Mouse (Mus musculus) neural tube, embryonic 14.5 days (tissue): Measurements from ENCODE around the gene Trib2. TPM values are rescaled to one million over a fixed set of nuclear protein-coding genes. Genes with fewer than 3 reads are reported as not detected.

Experiments used
- ATAC-seq: fragments of 200-750 bp; cut with Nextera tagmentation; 2 replicates; pipeline ENCODE4 v1.8.0; 2017; ENCODE audit warnings: low read depth, mild to moderate bottlenecking, moderate TSS enrichment, moderate library complexity
- H3K27ac ChIP-seq: fragments of 300-500 bp; sonication (generic); 2 replicates; pipeline ENCODE4 v1.5.1; 2014; ENCODE audit warnings: low read depth, mild to moderate bottlenecking, control low read depth, low read length, moderate library complexity, mixed read lengths
- H3K27me3 ChIP-seq: fragments of 300-500 bp; sonication (generic); 2 replicates; pipeline ENCODE4 v1.6.1; 2014; ENCODE audit warnings: low read length; ENCODE audit not compliant: control insufficient read depth, insufficient read depth
- H3K36me3 ChIP-seq: fragments of 300-500 bp; sonication (generic); 2 replicates; pipeline ENCODE4 v1.6.1; 2014; ENCODE audit warnings: low read length, mixed read lengths; ENCODE audit not compliant: control insufficient read depth, insufficient read depth
- H3K4me1 ChIP-seq: fragments of 300-500 bp; sonication (generic); 2 replicates; pipeline ENCODE4 v1.6.1; 2014; ENCODE audit warnings: low read length; ENCODE audit not compliant: control insufficient read depth, insufficient read depth
- H3K4me2 ChIP-seq: fragments of 300-500 bp; sonication (generic); 2 replicates; pipeline ENCODE4 v1.6.1; 2014; ENCODE audit warnings: mild to moderate bottlenecking, low read depth, low read length, control low read depth
- H3K4me3 ChIP-seq: fragments of 300-500 bp; sonication (generic); 2 replicates; pipeline ENCODE4 v1.5.1; 2014; ENCODE audit warnings: low read depth, low read length, control low read depth, mixed read lengths
- H3K9ac ChIP-seq: fragments of 300-500 bp; sonication (generic); replicated peaks from 2 replicates; pipeline ENCODE4 v1.6.1; 2014; ENCODE audit warnings: low read depth, mild to moderate bottlenecking, control low read depth, low read length, mixed read lengths
- H3K9me3 ChIP-seq: fragments of 300-500 bp; sonication (generic); 2 replicates; pipeline ENCODE4 v1.6.1; 2016; ENCODE audit warnings: low read length; ENCODE audit not compliant: control insufficient read depth
- WGBS: fragments of 180-500 bp; shearing (Covaris S2); extraction: QIAGEN DNeasy Blood & Tissue Kit; methylation state at CpG from one replicate; pipeline ENCODE4 v1.1.7; 2014; 5-methylcytosine and 5-hydroxymethylcytosine counted together
- polyA plus RNA-seq: library from polyadenylated mRNA; unstranded; fragments of >200 nt; fragmentation: Nextera tagmentation; extraction: Ambion mirVana; gene quantifications from 2 replicates; pipeline ENCODE4 v1.2.1, GENCODE M21; 2014

Trib2 gene
- polyA plus RNA-seq, 1 experiment from 2014 or later, result 145 TPM

DNA sequence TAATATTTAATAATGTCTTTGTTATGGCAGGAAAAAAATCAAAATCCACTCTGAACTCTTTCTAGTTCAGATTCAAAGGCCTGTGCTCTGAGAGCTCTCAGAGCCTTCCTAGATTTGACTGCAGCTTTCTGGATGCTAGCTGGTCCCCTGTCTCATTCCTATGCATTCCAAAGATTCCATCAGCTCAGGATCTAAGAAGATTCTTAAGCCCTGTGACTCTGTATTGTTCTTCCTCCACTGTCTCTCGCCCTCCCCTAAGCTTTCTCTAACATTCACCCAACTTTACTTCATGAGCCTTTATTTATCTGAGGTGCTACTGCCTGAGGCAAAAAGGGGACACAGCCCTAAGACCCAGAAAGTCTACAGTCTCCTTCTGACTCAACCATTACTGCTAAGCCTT lies 51.5 kb downstream of the Trib2 start:
- Histone ChIP-seq H3K9me3 (no peaks in the 10 kb centered on the region), H3K9ac (no peak overlapping the region), H3K4me2 (no peak overlapping the region), H3K4me1 (no peaks in the 10 kb centered on the region), H3K27me3 (no peaks in the 10 kb centered on the region), H3K36me3 (no peaks in the 10 kb centered on the region), H3K4me3 (no peak overlapping the region), H3K27ac (no peak overlapping the region)
- WGBS, result 19% methylated on average over 1 of the region's 1 CpGs
- no peak for ATAC-seq

DNA sequence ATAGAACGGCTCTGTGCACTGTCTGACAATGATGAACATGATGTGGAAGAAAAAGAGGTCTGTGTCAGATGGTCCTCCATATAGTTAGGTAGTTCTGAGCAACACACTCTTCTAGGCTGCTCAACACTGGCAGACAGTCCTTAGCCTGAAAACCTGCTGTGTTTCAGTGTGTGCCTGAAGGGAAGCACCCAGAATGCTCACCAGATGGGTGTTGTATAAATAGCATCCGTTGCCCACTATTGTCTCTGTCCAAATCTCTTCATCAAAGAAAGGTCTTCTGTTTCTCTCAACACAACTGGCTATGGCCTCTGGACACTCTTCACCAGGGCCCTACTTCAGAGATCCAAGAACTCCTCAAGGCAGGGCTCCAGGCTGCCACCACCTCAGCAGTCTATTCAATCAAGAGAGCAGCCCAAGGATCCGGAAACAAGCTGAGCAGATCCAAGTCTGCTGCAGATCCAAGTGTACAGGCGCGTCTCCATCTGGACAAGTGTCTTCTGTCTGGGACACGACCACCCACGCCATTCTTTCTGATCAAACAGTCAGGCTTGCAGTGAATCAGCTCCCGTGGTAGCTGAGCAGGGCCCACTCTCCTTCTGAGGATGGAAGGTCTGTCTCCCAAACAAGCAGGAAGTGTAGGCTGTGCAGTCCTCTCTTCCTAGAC lies 55.1 kb downstream of the Trib2 start:
- ATAC-seq, result no peak

DNA sequence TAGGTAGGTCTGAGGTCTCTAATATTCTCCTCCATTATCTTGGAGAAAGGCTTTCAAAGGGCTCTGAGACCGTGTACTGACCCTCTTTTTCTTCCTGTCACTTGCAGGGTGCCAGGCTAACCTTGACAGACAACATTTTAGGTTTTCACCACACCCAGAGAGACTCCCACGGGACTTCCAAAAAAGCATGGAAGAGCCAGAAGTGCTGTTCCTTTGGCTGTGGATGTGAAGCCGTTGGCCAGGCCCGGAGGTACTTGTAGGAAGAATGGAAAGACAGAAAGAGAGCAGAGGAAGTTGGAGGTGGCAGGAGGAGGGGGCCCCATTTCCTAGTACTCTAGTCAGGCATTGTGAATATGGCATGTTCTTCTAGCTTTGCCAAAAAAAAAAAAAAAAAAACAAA lies 56.0 kb downstream of the Trib2 start:
- 85% methylated on average over 4 of the region's 4 CpGs for WGBS

More for the DNA sequence above, 55.1 kb downstream of the Trib2 start:
- Histone ChIP-seq H3K9ac (no peak overlapping the region), H3K27me3 (no peaks in the 10 kb centered on the region), H3K27ac (no peak overlapping the region), H3K4me3 (no peak overlapping the region), H3K9me3 (no peaks in the 10 kb centered on the region), H3K4me2 (no peak overlapping the region), H3K36me3 (no peaks in the 10 kb centered on the region), H3K4me1 (no peaks in the 10 kb centered on the region)
- WGBS, result 93% methylated on average over 8 of the region's 8 CpGs

DNA sequence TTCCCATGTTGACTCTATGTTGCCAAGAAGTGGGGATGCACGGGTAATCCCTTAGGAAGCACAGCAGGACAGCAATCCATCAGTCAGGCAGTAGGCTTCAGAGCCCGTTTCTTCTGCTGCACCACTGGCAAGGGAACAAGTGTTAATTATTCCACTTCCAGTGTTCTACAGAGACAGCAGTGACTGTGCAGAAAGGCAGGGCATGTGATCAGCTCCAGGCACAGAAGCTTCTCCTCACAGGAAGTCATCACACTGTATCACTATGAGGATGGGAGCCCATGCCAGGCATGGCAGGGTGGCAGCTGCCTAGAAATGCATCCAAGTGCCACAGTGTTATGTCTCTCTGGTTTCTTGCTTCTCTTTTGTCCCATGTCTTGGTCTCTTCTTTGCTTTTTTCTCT lies 57.9 kb downstream of the Trib2 start:
- no peak; the same call in 1 of the 2 replicates for ATAC-seq
- no peak overlapping the region for H3K4me3 ChIP-seq
- 17% methylated on average over 2 of the region's 2 CpGs for WGBS

More for the DNA sequence above, 56.0 kb downstream of the Trib2 start:
- Histone ChIP-seq H3K27ac (no peak overlapping the region), H3K4me2 (no peak overlapping the region), H3K27me3 (no peaks in the 10 kb centered on the region), H3K9ac (no peak overlapping the region), H3K36me3 (no peaks in the 10 kb centered on the region), H3K4me3 (no peak overlapping the region), H3K9me3 (no peaks in the 10 kb centered on the region), H3K4me1 (no peaks in the 10 kb centered on the region)
- ATAC-seq, result no peak

DNA sequence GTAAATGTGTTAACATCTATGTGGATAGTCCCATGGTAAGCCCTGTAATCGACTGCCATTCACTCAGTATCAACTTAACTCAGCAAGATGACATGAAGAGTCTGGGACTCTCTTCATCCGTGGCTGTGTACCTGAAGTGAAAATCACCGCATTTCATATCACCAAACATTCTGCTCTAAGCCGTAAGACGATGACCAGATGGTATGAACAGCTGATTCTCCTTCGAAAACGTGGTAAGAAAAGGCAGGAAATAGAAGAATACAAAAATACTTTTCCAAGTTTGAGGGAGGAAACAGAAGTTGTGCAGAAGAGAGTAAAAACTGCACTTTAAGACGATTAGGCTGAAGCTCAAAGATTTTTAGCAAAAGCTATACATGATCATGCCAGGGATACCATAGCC lies 59.4 kb downstream of the Trib2 start:
- no peaks in the 10 kb centered on the region for H3K36me3 ChIP-seq
- H3K27ac ChIP-seq, result no peak overlapping the region
- H3K9me3 ChIP-seq, result no peaks in the 10 kb centered on the region
- no peaks in the 10 kb centered on the region for H3K4me1 ChIP-seq
- no peak for ATAC-seq
- WGBS, result 91% methylated on average over 8 of the region's 8 CpGs
- no peak overlapping the region for H3K9ac ChIP-seq
- H3K27me3 ChIP-seq, result no peaks in the 10 kb centered on the region
- no peak overlapping the region for H3K4me2 ChIP-seq
- no peak overlapping the region for H3K4me3 ChIP-seq

More for the DNA sequence above, 57.9 kb downstream of the Trib2 start:
- no peak overlapping the region for H3K4me2 ChIP-seq
- H3K36me3 ChIP-seq, result no peaks in the 10 kb centered on the region
- H3K27me3 ChIP-seq, result no peaks in the 10 kb centered on the region
- no peaks in the 10 kb centered on the region for H3K4me1 ChIP-seq
- no peak overlapping the region for H3K9ac ChIP-seq
- H3K27ac ChIP-seq, result no peak overlapping the region
- no peaks in the 10 kb centered on the region for H3K9me3 ChIP-seq

DNA sequence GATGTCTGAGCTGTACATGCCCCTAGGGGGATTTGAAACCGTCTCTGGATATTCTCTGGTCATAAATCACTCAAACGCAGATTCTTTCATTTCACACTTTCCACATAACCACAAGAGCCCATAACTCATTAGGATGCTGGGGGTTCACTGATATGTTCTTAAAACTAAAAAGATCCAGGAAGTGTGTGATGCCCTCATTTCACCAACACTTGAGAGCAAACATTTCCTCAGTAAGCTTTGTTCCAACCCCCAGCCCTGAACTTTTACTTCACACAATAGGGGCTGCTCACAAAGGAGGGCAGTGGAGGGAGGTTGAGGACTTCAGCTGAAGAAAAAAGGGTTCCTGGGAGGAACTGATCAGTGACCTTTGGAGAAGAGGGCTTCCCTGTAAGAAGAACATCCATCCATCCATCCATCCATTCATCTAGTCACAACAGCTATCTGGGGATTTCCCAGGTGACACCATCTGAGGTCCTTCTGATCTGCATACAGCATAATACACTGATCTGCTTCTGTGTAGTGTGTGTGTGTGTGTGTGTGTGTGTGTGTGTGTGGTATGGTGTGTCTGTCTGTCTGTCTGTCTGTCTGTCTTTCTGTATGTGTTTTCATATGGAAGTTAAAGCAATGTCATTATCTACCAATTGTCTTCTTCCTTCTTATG lies 61.6 kb downstream of the Trib2 start:
- 52% methylated on average over 2 of the region's 2 CpGs for WGBS
- Histone ChIP-seq H3K4me2 (no peak overlapping the region), H3K27ac (no peak overlapping the region), H3K4me3 (no peak overlapping the region), H3K4me1 (no peaks in the 10 kb centered on the region), H3K27me3 (no peaks in the 10 kb centered on the region), H3K9me3 (no peaks in the 10 kb centered on the region), H3K9ac (no peak overlapping the region), H3K36me3 (no peaks in the 10 kb centered on the region)
- no peak for ATAC-seq

DNA sequence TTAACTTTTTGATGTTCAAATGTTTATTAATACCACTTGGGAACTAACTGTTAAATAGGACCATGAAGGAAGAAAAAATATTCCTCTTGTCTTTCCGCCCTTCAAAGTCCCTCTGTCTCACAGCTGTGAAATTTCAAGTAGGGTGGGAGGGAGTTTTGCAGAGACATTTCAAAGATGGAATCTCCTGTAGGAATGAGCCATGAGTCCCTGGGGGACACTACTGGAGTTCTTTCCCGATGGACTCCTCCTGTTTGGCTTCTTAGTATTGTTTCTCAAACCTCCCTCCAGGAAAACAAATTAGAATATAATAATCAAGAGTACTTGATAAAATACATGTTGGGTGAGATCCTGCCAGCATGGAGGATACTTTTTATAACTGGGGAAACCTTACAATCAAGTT lies 62.1 kb downstream of the Trib2 start:
- no peaks in the 10 kb centered on the region for H3K27me3 ChIP-seq
- H3K9me3 ChIP-seq, result no peaks in the 10 kb centered on the region
- 71% methylated on average over 2 of the region's 2 CpGs for WGBS

DNA sequence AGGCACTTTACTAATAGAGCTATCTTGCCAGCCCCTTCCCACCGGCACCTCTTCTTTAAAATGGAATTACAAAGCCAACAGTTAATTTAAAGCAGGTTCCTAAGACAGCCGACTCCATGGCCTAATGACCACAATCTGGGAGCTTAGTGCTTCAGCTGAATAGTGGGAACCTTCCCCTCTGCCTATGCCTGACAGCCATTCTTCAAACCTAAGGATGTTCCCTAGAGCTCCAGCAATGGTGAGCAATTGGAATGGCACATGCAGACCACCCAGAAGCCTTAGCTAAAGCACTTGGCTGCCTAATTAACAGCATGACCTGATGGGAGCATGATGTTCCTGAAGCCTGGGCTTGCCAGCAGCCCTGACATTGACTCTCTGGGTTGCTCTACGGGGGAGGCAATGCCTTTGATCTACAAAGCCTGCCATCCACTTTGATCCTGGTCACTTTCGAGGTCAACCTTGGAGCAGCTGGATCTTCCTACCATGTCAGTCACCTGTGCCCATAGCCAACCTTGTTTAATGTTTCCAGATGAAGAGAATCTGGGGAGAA lies 67.0 kb downstream of the Trib2 start:
- H3K4me3 ChIP-seq, result no peak overlapping the region
- no peaks in the 10 kb centered on the region for H3K27me3 ChIP-seq
- no peaks in the 10 kb centered on the region for H3K4me1 ChIP-seq
- no peaks in the 10 kb centered on the region for H3K36me3 ChIP-seq
- H3K4me2 ChIP-seq, result no peak overlapping the region
- H3K9ac ChIP-seq, result no peak overlapping the region
- H3K9me3 ChIP-seq, result no peaks in the 10 kb centered on the region
- no peak overlapping the region for H3K27ac ChIP-seq
- 17% methylated on average over 4 of the region's 4 CpGs for WGBS
- ATAC-seq, result no peak

More for the DNA sequence above, 62.1 kb downstream of the Trib2 start:
- no peak overlapping the region for H3K4me2 ChIP-seq
- H3K36me3 ChIP-seq, result no peaks in the 10 kb centered on the region
- H3K27ac ChIP-seq, result no peak overlapping the region
- H3K9ac ChIP-seq, result no peak overlapping the region
- H3K4me3 ChIP-seq, result no peak overlapping the region
- H3K4me1 ChIP-seq, result no peaks in the 10 kb centered on the region
- ATAC-seq, result no peak

DNA sequence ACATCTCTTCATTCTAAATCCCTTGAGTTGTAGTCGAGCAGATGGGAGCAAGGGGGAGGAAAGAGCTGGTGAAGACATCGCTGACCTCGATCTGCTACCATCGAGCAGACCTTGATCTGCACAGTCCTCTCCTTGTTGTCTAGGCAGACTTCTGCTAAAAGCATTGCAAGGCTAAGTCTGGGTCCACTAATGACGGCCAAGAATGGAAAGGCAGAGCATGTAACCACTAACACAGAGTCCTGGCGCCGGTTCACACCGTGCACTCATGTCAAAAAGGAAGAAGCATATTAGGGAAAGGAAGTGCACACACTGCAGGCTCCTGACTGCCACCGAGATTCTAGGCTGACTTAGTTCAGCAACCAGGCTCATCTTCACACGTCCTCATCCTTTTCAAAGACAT lies 71.0 kb downstream of the Trib2 start:
- no peak for ATAC-seq
- no peaks in the 10 kb centered on the region for H3K36me3 ChIP-seq
- H3K4me1 ChIP-seq, result no peaks in the 10 kb centered on the region
- H3K9ac ChIP-seq, result no peak overlapping the region
- H3K9me3 ChIP-seq, result no peaks in the 10 kb centered on the region
- no peak overlapping the region for H3K4me3 ChIP-seq
- no peak overlapping the region for H3K27ac ChIP-seq
- H3K4me2 ChIP-seq, result no peak overlapping the region
- no peaks in the 10 kb centered on the region for H3K27me3 ChIP-seq
- 85% methylated on average over 10 of the region's 10 CpGs for WGBS
